Mouse (Mus musculus): ENCODE measurements at regions not wholly inside any gene's neighbourhood (a gene's known extent, or its start where the extent isn't known, plus 50 kb on each side); places are given as distances from the start of the nearest gene placed in this dataset.

DNA sequence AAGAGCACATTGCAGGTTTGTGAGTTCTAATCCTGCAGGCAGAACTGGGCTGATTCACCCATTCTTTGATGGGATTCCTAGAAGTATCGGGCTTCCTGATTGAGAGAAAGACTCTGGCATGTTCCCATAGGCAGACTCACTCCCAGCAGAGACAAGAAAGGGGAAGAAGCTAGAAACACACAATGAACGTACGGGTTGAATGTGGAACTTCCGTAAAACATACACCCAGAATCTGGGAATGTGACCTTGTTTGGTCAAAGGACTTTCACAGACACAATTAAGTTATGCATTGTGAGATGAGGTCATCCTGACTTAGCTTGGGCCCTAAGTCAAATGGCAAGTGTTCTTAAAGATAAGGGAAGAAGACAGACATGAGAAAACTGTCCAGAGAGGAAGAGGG lies 86.6 kb upstream of the Klf3 start:
- H3K4me2 ChIP-seq: no peak overlapping the region
- no peak for ATAC-seq (replicated peaks; ENCODE audit: insufficient number of reproducible peaks, insufficient read depth, low FRiP score, low read depth)
- 0 out of 2 replicates have a peak, but pooled peaks cover 2% of the 10 kb centered on the region for H3K4me1 ChIP-seq (replicated peaks)
- no peaks in the 10 kb centered on the region for H3K9me3 ChIP-seq (replicated peaks)
- no peak overlapping the region for H3K4me3 ChIP-seq
- H3K36me3 ChIP-seq: no peaks in the 10 kb centered on the region
- 60% methylated on average over 4 of the region's 4 CpGs for WGBS
- H3K27ac ChIP-seq: peak overlapping the region; percentile 16; the same call in 1 of the 2 replicates
- no peaks in the 10 kb centered on the region for H3K27me3 ChIP-seq
- no peak overlapping the region for H3K9ac ChIP-seq

DNA sequence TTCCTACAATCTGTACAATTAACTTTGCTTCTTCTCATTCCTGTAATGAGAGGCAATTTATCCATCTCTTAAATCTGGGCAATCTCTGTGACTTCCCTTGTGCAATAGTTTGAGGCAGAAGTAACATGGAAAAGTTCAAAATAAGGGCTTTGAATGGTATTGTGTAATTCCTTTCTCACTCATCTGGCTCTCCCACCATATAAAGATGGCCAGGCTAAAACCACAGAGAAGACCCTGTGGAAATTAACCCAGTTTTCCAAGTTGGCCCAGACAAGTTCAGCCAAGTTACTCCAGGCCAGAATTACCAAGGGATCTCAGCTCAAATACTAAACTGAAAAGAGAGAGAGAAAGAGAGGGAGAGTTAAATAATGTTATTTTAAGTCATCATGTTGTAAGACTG lies 81.0 kb upstream of the Klf3 start:
- H3K27ac ChIP-seq: no peak overlapping the region

DNA sequence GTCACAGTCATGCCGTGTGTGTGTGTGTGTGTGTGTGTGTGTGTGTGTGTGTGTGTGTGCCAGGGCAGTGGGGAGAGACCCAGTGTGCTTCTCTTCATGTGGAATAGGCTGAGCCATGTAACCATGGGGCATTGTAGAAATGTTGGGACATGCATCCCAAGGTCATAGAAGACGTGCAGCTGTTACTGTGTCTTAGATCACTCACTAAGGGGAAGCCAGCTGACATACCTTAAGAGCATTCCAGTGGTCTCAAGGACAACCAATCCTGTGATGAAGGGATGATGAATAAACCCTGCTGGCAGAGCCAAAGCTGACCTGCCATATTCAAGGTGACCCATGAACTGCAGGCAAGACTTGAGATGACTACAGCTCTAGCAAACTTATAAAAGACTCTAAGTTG lies 75.3 kb upstream of the Klf3 start:
- no peak overlapping the region for H3K9ac ChIP-seq
- no peak for ATAC-seq (replicated peaks; ENCODE audit: insufficient number of reproducible peaks, insufficient read depth, low FRiP score, low read depth)

More for the DNA sequence above, 81.0 kb upstream of the Klf3 start:
- Histone ChIP-seq H3K4me2 (no peak overlapping the region), H3K9me3 (replicated peaks) (no peaks in the 10 kb centered on the region; the same call in 1 of the 2 replicates), H3K36me3 (no peaks in the 10 kb centered on the region), H3K4me1 (replicated peaks) (no peaks in the 10 kb centered on the region), H3K9ac (no peak overlapping the region), H3K27me3 (no peaks in the 10 kb centered on the region), H3K4me3 (no peak overlapping the region)
- no peak for ATAC-seq (replicated peaks; ENCODE audit: insufficient number of reproducible peaks, insufficient read depth, low FRiP score, low read depth)

DNA sequence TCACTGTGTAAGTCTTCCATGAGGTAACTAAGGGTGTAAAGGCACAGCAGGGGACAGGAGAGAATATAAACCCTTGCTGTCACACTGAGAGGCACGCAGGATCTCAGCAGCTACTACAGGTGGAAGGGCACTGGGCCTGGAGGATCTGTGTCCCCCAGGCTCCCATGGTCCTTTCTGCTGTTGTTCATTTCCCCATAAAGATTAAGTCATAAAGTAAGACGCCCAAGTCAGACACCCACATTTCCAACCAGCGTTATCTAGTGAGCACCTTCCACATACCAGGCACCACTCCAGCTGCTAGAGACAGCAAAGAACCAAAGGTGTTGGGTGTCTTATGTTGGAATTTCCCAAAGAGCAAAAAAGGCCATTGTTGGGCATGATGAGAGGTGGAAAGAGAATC lies 70.8 kb upstream of the Klf3 start:
- ATAC-seq (replicated peaks; ENCODE audit: insufficient number of reproducible peaks, insufficient read depth, low FRiP score, low read depth): no peak
- Histone ChIP-seq H3K4me3 (no peak overlapping the region), H3K4me2 (no peak overlapping the region), H3K27ac (no peak overlapping the region), H3K4me1 (replicated peaks) (no peaks in the 10 kb centered on the region), H3K9ac (no peak overlapping the region), H3K36me3 (no peaks in the 10 kb centered on the region), H3K9me3 (replicated peaks) (no peaks in the 10 kb centered on the region), H3K27me3 (no peaks in the 10 kb centered on the region)
- 78% methylated on average over 3 of the region's 3 CpGs for WGBS

More for the DNA sequence above, 75.3 kb upstream of the Klf3 start:
- no peaks in the 10 kb centered on the region; the same call in 1 of the 2 replicates for H3K9me3 ChIP-seq (replicated peaks)
- 52% methylated on average over 2 of the region's 2 CpGs for WGBS
- no peaks in the 10 kb centered on the region for H3K4me1 ChIP-seq (replicated peaks)
- no peaks in the 10 kb centered on the region for H3K27me3 ChIP-seq
- no peak overlapping the region for H3K4me2 ChIP-seq
- no peaks in the 10 kb centered on the region for H3K36me3 ChIP-seq
- H3K27ac ChIP-seq: no peak overlapping the region
- H3K4me3 ChIP-seq: no peak overlapping the region

DNA sequence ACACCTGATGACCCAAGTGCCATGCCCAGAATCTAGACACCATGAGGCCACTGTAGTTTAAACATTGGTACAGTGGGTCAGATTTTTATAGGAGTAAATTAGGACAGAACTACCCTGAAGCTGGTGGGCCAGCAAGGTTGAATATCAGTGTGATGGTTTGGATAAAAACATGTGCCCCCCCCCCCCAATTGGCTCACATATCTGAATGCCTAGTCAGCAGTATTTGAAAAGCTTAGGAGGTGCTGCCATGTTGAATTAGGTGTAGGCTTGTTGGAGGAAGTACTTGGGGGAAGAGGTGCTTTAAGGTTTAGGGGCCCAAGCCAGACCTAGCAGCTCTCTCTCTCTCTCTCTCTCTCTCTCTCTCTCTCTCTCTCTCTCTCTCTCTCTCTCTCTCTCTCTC lies 66.2 kb upstream of the Klf3 start:
- Histone ChIP-seq H3K9ac (no peak overlapping the region), H3K4me3 (no peak overlapping the region), H3K27me3 (no peaks in the 10 kb centered on the region), H3K4me2 (no peak overlapping the region), H3K4me1 (replicated peaks) (peaks cover 25% of the 10 kb centered on the region), H3K9me3 (replicated peaks) (no peaks in the 10 kb centered on the region), H3K36me3 (no peaks in the 10 kb centered on the region), H3K27ac (no peak overlapping the region)
- no peak for ATAC-seq (replicated peaks; ENCODE audit: insufficient number of reproducible peaks, insufficient read depth, low FRiP score, low read depth)

DNA sequence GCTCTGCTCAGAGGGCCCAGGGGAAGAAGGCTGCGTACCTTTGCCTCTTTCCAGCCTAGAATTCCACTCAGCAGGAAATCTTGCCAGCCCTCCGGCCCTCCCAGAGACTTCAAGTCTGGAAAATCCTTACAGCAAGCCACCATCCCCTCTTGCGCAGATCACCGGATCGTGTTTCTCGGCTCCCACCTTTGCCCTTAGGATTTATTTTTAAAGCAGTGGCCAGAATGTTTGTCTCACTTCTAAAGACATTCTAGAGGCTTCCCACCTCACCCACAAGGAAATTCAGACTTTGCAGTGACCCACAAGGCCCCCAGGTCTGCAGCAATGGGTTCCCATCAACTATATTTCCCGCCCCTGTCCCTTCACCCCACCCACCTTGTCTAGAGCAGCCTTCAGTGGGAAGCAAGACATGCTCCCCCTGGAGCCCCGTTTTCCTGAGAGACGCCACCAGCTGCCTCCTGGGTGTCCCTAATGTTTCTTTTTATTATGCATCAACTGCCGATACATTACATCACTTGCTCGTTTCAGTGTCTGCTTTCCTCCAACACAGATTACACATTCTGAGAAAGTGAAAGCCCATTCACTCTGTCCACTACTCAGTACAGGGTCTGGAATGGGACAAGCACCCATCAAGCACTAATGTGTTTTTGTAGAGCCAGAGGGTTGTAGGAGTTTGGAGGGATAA lies 65.0 kb upstream of the Klf3 start:
- H3K9ac ChIP-seq: no peak overlapping the region
- peaks cover 25% of the 10 kb centered on the region for H3K4me1 ChIP-seq (replicated peaks)
- H3K27ac ChIP-seq: peak overlapping the region; percentile 27; the same call in 1 of the 2 replicates
- no peak for ATAC-seq (replicated peaks; ENCODE audit: insufficient number of reproducible peaks, insufficient read depth, low FRiP score, low read depth)
- 38% methylated on average over 11 of the region's 11 CpGs for WGBS
- H3K9me3 ChIP-seq (replicated peaks): no peaks in the 10 kb centered on the region
- H3K36me3 ChIP-seq: no peaks in the 10 kb centered on the region
- H3K27me3 ChIP-seq: no peaks in the 10 kb centered on the region
- no peak overlapping the region for H3K4me3 ChIP-seq
- peak overlapping the region; percentile 38 for H3K4me2 ChIP-seq

DNA sequence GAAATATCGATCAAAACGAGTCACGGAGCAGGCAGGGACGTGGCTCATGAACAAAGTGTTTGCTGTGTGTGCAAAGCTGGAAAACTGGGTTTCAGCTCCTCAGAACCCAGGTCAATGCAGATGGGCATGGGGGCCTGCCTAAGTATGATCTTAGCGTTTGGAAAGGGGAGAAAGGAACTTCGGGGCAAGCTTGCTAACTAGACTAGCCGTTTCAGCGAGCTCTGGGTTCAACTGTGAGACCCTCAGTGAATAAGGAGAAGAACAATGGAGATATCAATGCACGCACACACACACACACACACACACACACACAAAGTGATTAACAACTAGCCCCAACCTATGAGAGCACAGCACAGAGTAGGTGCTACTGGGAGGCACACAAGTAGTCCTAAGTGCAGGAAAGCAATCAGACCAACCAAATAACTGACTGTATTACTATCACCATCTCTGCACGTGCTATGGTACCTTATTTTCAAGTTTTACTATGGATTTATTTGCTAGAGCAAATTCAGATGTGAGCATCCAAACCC lies 64.3 kb upstream of the Klf3 start:
- 50% methylated on average over 10 of the region's 10 CpGs for WGBS
- peaks cover 25% of the 10 kb centered on the region for H3K4me1 ChIP-seq (replicated peaks)
- no peak overlapping the region for H3K4me3 ChIP-seq
- no peaks in the 10 kb centered on the region for H3K27me3 ChIP-seq
- H3K9me3 ChIP-seq (replicated peaks): no peaks in the 10 kb centered on the region
- no peaks in the 10 kb centered on the region for H3K36me3 ChIP-seq
- ATAC-seq (replicated peaks; ENCODE audit: insufficient number of reproducible peaks, insufficient read depth, low FRiP score, low read depth): no peak
- peak overlapping the region; percentile 38; the same call in 1 of the 2 replicates for H3K4me2 ChIP-seq
- no peak overlapping the region for H3K9ac ChIP-seq
- H3K27ac ChIP-seq: peak overlapping the region; percentile 53

DNA sequence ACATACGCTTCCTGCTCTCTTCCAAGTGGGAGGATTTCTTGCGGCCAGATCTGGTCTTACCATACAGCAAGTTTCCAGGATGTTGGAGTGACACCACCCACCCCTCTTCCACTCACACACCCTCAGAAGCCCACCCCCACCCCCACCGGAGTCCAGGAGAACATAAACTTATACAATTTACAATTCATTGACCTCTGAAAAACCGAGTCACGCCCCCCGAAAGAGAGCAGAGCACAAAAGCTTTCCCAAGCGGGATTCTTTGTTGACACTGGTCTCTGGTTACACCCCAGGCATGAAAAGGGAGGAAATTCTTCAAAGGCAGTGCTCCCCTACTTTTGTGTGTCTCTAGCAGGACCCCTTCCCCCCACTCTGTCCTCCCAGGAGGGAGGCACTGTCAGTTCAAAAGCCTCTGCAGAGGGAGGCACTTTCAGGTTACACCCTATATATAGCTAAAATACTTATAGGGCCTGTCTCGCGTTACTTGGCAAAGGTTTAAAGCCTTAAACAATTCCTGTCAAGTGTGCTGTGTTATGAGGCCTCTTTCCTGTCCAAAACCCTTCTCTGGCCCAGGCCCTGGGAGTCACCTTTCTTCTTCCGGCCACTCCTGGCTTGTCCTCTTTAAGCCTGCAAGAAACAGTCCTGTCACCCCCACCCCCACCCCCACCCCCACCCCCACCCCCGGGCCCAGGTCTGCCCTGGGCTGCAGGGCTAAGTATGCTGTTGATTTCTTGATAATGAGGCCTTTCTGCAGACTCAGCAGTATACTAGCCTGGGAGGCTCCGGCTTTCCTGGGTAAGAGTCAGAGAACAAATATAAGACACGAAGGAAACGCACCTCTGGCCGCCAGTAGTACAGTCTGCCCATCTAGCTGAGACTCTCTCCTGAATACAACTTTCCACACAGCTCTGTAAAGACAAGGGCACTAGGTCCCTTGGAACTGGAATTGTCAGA lies 63.6 kb upstream of the Klf3 start:
- Histone ChIP-seq H3K4me2 (peak overlapping the region; percentile 18; the same call in 1 of the 2 replicates), H3K9me3 (replicated peaks) (no peaks in the 10 kb centered on the region), H3K27ac (peak overlapping the region; percentile 53), H3K9ac (no peak overlapping the region), H3K36me3 (no peaks in the 10 kb centered on the region), H3K4me1 (replicated peaks) (peaks cover 25% of the 10 kb centered on the region), H3K4me3 (no peak overlapping the region), H3K27me3 (no peaks in the 10 kb centered on the region)
- 26% methylated on average over 15 of the region's 15 CpGs for WGBS
- ATAC-seq (replicated peaks; ENCODE audit: insufficient number of reproducible peaks, insufficient read depth, low FRiP score, low read depth): peak; percentile 58

DNA sequence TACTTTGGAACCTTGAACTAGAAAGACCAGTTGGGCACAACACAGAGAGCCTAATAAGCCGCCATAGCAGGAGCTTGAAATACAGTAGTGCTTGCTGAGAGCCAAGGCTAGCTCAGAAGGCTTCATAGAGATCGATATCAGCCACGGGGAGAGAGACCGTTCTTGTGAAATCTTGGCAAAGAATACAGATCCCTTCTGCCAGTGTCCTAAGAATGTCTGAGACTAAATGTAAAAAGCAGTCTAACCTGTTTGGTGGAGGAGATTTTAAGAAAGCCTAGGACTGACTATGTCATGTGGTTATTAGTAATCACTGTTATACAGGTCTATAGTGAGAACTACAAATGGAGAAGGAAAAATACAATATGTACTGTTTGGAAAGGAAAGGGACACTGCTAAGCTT lies 59.1 kb upstream of the Klf3 start:
- H3K9ac ChIP-seq: no peak overlapping the region
- no peak overlapping the region for H3K27ac ChIP-seq
- H3K4me2 ChIP-seq: no peak overlapping the region
- H3K36me3 ChIP-seq: no peaks in the 10 kb centered on the region
- no peaks in the 10 kb centered on the region for H3K27me3 ChIP-seq
- H3K9me3 ChIP-seq (replicated peaks): no peaks in the 10 kb centered on the region
- ATAC-seq (replicated peaks; ENCODE audit: insufficient number of reproducible peaks, insufficient read depth, low FRiP score, low read depth): no peak
- no peak overlapping the region for H3K4me3 ChIP-seq
- whole genome bisulfite sequencing: 84% methylated on average over 4 of the region's 4 CpGs
- peaks cover 10% of the 10 kb centered on the region for H3K4me1 ChIP-seq (replicated peaks)

DNA sequence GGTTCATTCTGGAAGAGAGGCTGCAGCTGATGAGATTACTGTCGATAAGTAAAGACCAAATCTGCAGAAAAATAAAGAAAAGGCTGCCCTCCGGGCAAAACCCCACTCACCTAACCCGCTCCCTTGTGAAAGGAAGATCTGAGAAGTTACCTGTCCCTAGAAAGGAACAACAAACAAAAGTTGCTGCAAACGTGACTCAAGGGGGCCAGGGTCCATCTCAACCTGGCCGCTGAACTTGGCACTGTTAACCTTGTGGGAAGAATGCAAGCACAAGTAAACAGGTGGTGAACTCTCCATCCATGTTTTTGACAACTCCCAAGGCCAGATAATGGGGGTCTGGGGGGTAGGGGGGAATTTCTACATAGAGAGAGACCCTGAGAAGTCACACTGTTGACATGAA lies 58.7 kb upstream of the Klf3 start:
- Histone ChIP-seq H3K9me3 (replicated peaks) (no peaks in the 10 kb centered on the region), H3K4me1 (replicated peaks) (peaks cover 6% of the 10 kb centered on the region), H3K27ac (no peak overlapping the region), H3K4me3 (no peak overlapping the region), H3K27me3 (no peaks in the 10 kb centered on the region), H3K36me3 (no peaks in the 10 kb centered on the region), H3K9ac (no peak overlapping the region), H3K4me2 (no peak overlapping the region)
- 88% methylated on average over 5 of the region's 5 CpGs for WGBS
- ATAC-seq (replicated peaks; ENCODE audit: insufficient number of reproducible peaks, insufficient read depth, low FRiP score, low read depth): no peak

DNA sequence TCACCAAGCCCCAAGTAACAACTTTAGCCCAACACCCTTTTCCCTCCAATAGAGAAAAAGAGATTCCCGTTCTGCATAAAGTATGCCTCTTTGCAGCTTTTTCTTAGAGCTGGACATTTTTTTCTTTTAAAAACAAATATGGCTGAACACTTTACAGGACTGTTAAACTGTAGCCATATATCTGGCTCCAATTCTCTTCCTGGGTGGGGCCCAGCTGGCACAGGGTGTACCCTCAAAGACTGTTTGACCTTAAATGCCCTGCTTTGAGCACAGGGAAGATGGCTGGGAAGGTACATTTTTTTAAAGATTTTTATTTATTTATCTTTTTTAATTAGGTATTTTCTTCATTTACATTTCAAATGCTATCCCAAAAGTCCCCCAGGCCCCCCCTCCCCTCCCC lies 55.7 kb upstream of the Klf3 start:
- Histone ChIP-seq H3K4me2 (no peak overlapping the region), H3K4me3 (no peak overlapping the region), H3K27ac (no peak overlapping the region), H3K27me3 (no peaks in the 10 kb centered on the region), H3K4me1 (replicated peaks) (peaks cover 4% of the 10 kb centered on the region; the same call in 1 of the 2 replicates), H3K9ac (no peak overlapping the region), H3K9me3 (replicated peaks) (no peaks in the 10 kb centered on the region), H3K36me3 (no peaks in the 10 kb centered on the region)
- 78% methylated on average over 1 of the region's 1 CpGs for WGBS
- no peak for ATAC-seq (replicated peaks; ENCODE audit: insufficient number of reproducible peaks, insufficient read depth, low FRiP score, low read depth)
